In genomic region chr3:105899394-105900147, GRCm38 (mm10) we compare ENCODE assay signal across 8 mouse cellular contexts. TPM values are rescaled to one million over a fixed set of nuclear protein-coding genes. Genes with fewer than 3 reads are reported as not detected.
DNase-seq lines count a peak whose midpoint lies in the region; ATAC-seq and TF ChIP-seq lines count a peak whose summit lies in the region.

No protein-coding gene starts in this region.

- peak; percentile 46 for DNase-seq in Patski (ENCODE audit: low read depth, low spot score)
- DNase-seq in cerebellum, postnatal 10 days = peak; percentile 89 to 92
- DNase-seq in frontal cortex, postnatal 25 days (ENCODE audit: low spot score in 2 of 2) = peak; percentile 66 to 83
- DNase-seq in hindbrain, embryonic 14.5 days (ENCODE audit: low spot score) = peak; percentile 91
- peak; percentile 84 for DNase-seq in layer of hippocampus, postnatal 14 days (ENCODE audit: low spot score in 2 of 2)
- peak; percentile 87 for DNase-seq in lung, postnatal 14 days
- DNase-seq in retina, adult 2 months (ENCODE audit: low read depth, low spot score) = peak; percentile 59
- peak; percentile 86 for DNase-seq in thymus, postnatal 14 days

- CTCF ChIA-PET in Patski (lab: Charles Lee) = interaction anchor here (0.5 to 2.2 kb wide), 20 partner anchors 9 to 233 kb away, joined by 3 to 22 read pairs (median 4); no protein-coding TSS in a partner anchor

- 43% methylated on average over 8 of the region's 8 CpGs for WGBS in hindbrain, embryonic 14.5 days

- H3K4me2 ChIP-seq in hindbrain, embryonic 14.5 days (replicated peaks) = no peak overlapping the region

- POLR2A ChIA-PET in Patski (lab: Charles Lee) = interaction anchor here (1.1 kb wide), 1 partner anchor 48 kb away, joined by 3 read pairs; no protein-coding TSS in a partner anchor

- H3K36me3 ChIP-seq in hindbrain, embryonic 14.5 days (replicated peaks; ENCODE audit: control insufficient read depth, insufficient read depth) = no peaks in the 10 kb centered on the region

- peak; percentile 63 for ATAC-seq in Patski
- ATAC-seq in hindbrain, embryonic 14.5 days (ENCODE audit: low FRiP score) = peak; percentile 69

- no peak overlapping the region for H3K4me3 ChIP-seq in hindbrain, embryonic 14.5 days (replicated peaks; ENCODE audit: low read length)

- H3K9ac ChIP-seq in hindbrain, embryonic 14.5 days = no peak overlapping the region

- in situ Hi-C loops in Patski (cut with MboI; ENCODE audit: low pct_unique_long_range_greater_than_20kb) = loop anchor here (5.0 kb wide), 1 partner anchor 217 kb away; no protein-coding TSS in a partner anchor

- no peaks in the 10 kb centered on the region for H3K4me1 ChIP-seq in hindbrain, embryonic 14.5 days (replicated peaks; ENCODE audit: control insufficient read depth, insufficient read depth, low read length)

- peaks cover 4% of the 10 kb centered on the region for H3K27me3 ChIP-seq in Patski
- no peaks in the 10 kb centered on the region for H3K27me3 ChIP-seq in hindbrain, embryonic 14.5 days (ENCODE audit: control insufficient read depth, insufficient read depth, low read length)

- no peak overlapping the region for H3K27ac ChIP-seq in hindbrain, embryonic 14.5 days

- no peaks in the 10 kb centered on the region for H3K9me3 ChIP-seq in hindbrain, embryonic 14.5 days (ENCODE audit: control insufficient read depth, low read length)

- peak; percentile 98 for TF ChIP-seq CTCF in Patski (IDR thresholded peaks at IDR 0.05)

RNA-seq across cellular contexts. Expression of gene Tmigd3, which starts 28.9 kb away (rescaled TPM):
- not detected for polyA plus RNA-seq in Patski (2021)
- not detected in 2 replicates for polyA plus RNA-seq in hindbrain, embryonic 14.5 days (2014; fragmentation: Nextera tagmentation; extraction: Ambion mirVana)
- under 1 TPM in 1 of 2 experiments, not detected in 1; 0.69 TPM for total RNA-seq in layer of hippocampus, postnatal 14 days (2021)

RNA-seq across cellular contexts. Expression of gene Adora3, which starts 28.9 kb away (rescaled TPM):
- not detected for polyA plus RNA-seq in Patski (2021)
- polyA plus RNA-seq in hindbrain, embryonic 14.5 days (2014; fragmentation: Nextera tagmentation; extraction: Ambion mirVana) = 0.27 TPM in 1 of 2 replicates, not detected in the other
- total RNA-seq in layer of hippocampus, postnatal 14 days (2021) = under 1 TPM; 0.62 to 0.95 TPM

RNA-seq across cellular contexts. Expression of gene I830077J02Rik, which starts 32.9 kb away (rescaled TPM):
- polyA plus RNA-seq in Patski (2021) = 0.09 TPM
- 0.17 and 0.46 TPM in 2 replicates for polyA plus RNA-seq in hindbrain, embryonic 14.5 days (2014; fragmentation: Nextera tagmentation; extraction: Ambion mirVana)
- total RNA-seq in layer of hippocampus, postnatal 14 days (2021) = under 1 TPM; 0.55 to 0.86 TPM

RNA-seq across cellular contexts. Expression of gene Wdr77, which starts 59.6 kb away (rescaled TPM):
- polyA plus RNA-seq in Patski (2021) = 92.0 TPM
- polyA plus RNA-seq in hindbrain, embryonic 14.5 days (2014; fragmentation: Nextera tagmentation; extraction: Ambion mirVana) = 86.2 and 90.1 TPM in 2 replicates
- total RNA-seq in layer of hippocampus, postnatal 14 days (2021) = 10 to 100 TPM; 53.2 to 57.2 TPM
